Mouse (Mus musculus): ENCODE results near the gene Abcg2.
A peak's percentile ranks its signal among the peaks of the same experiment; 100 is the strongest.
"Not testable (repeated sequence)": the region's sequence is repeated elsewhere in the genome, so short reads cannot be mapped to it uniquely, and the experiment has no call there.

Abcg2 gene

GRCm38 (mm10) chr6:58584223-58584622 lies at the start of gene Abcg2:
Gene Abcg2, plus strand, starts transcription at chr6:58584523.
- DNase-seq (ENCODE audit: low spot score): not testable (repeated sequence)

GRCm38 (mm10) chr6:58540263-58540662 lies 44.1 kb upstream of the Abcg2 start:
- not testable (repeated sequence) for DNase-seq (ENCODE audit: low spot score)

- DNase-seq (ENCODE audit: low spot score): not testable (repeated sequence)
These were observed 41.5 kb upstream of the Abcg2 start for GRCm38 (mm10) chr6:58542852-58543251.

GRCm38 (mm10) chr6:58544971-58545370 lies 39.4 kb upstream of the Abcg2 start:
- DNase-seq (ENCODE audit: low spot score): not testable (repeated sequence)

GRCm38 (mm10) chr6:58546050-58546449 lies 38.3 kb upstream of the Abcg2 start:
- not testable (repeated sequence) for DNase-seq (ENCODE audit: low spot score)

- DNase-seq (ENCODE audit: low spot score): peak; percentile 9
These were observed 37.5 kb upstream of the Abcg2 start for GRCm38 (mm10) chr6:58546816-58547215.

- not testable (repeated sequence) for DNase-seq (ENCODE audit: low spot score)
These were observed 30.5 kb upstream of the Abcg2 start for GRCm38 (mm10) chr6:58553812-58554211.

- DNase-seq (ENCODE audit: low spot score): not testable (repeated sequence)
These were observed 9.9 kb downstream of the Abcg2 start for GRCm38 (mm10) chr6:58593987-58594844.

- DNase-seq (ENCODE audit: low spot score): not testable (repeated sequence)
These were observed 11.4 kb downstream of the Abcg2 start for GRCm38 (mm10) chr6:58595639-58596293.

GRCm38 (mm10) chr6:58596294-58596653 lies 12.0 kb downstream of the Abcg2 start:
- no peak for DNase-seq (ENCODE audit: low spot score)

GRCm38 (mm10) chr6:58602119-58602518 lies 17.8 kb downstream of the Abcg2 start:
- DNase-seq (ENCODE audit: low spot score): not testable (repeated sequence)

- not testable (repeated sequence) for DNase-seq (ENCODE audit: low spot score)
These were observed 18.7 kb downstream of the Abcg2 start for GRCm38 (mm10) chr6:58602991-58603390.

GRCm38 (mm10) chr6:58603485-58604090 lies 19.3 kb downstream of the Abcg2 start:
- DNase-seq (ENCODE audit: low spot score): not testable (repeated sequence)

- no peak for DNase-seq (ENCODE audit: low spot score)
These were observed 22.3 kb downstream of the Abcg2 start for GRCm38 (mm10) chr6:58606642-58607041.

GRCm38 (mm10) chr6:58608422-58608821 lies 24.1 kb downstream of the Abcg2 start:
- DNase-seq (ENCODE audit: low spot score): no peak

- no peak for DNase-seq (ENCODE audit: low spot score)
These were observed 25.8 kb downstream of the Abcg2 start for GRCm38 (mm10) chr6:58609919-58610759.

- peak; percentile 10 for DNase-seq (ENCODE audit: low spot score)
These were observed 26.7 kb downstream of the Abcg2 start for GRCm38 (mm10) chr6:58610760-58611654.

GRCm38 (mm10) chr6:58624126-58624525 lies 39.8 kb downstream of the Abcg2 start:
- DNase-seq (ENCODE audit: low spot score): no peak

- DNase-seq (ENCODE audit: low spot score): no peak
These were observed 44.9 kb downstream of the Abcg2 start for GRCm38 (mm10) chr6:58629238-58629637.

- no peak for DNase-seq (ENCODE audit: low spot score)
These were observed 48.1 kb downstream of the Abcg2 start for GRCm38 (mm10) chr6:58632419-58632818.

- no peak for DNase-seq (ENCODE audit: low spot score)
These were observed 49.4 kb downstream of the Abcg2 start for GRCm38 (mm10) chr6:58633731-58634130.

Measured in testis, postnatal 14 days (tissue).